Mouse (Mus musculus) frontal cortex, adult 2 months (tissue): Measurements from ENCODE around the gene Tbxas1. TPM values are rescaled to one million over a fixed set of nuclear protein-coding genes. Genes with fewer than 3 reads are reported as not detected.
A peak's percentile ranks its signal among the peaks of the same experiment; 100 is the strongest.

Source experiments
- DNase-seq, 2 experiments: peaks; one replicate each; pipeline ENCODE4 v3.0.0; 2022; ENCODE audit warnings: low spot score in 1 of 2; ENCODE audit errors: extremely low spot score in 1 of 2
- polyA plus RNA-seq: library from polyadenylated mRNA; depleted of rRNA; stranded (reverse); fragments of >200 nt; gene quantifications from 2 replicates; pipeline ENCODE4 v1.2.3, GENCODE M21; 2012

Tbxas1 gene
- polyA plus RNA-seq, 1 experiment = 2.4 TPM

- no peak for DNase-seq
Observed at GRCm38 (mm10) chr6:39030714-39031113, 155.5 kb downstream of the Tbxas1 start.

- no peak for DNase-seq
Observed at GRCm38 (mm10) chr6:39033676-39034075, 158.5 kb downstream of the Tbxas1 start.

GRCm38 (mm10) chr6:39035039-39035438 lies 159.8 kb downstream of the Tbxas1 start:
- DNase-seq = no peak

GRCm38 (mm10) chr6:39036204-39036603 lies 161.0 kb downstream of the Tbxas1 start:
- DNase-seq = no peak

- peak; percentile 15 to 67 for DNase-seq
Observed at GRCm38 (mm10) chr6:39040451-39040850, 165.2 kb downstream of the Tbxas1 start.

- no peak for DNase-seq
Observed at GRCm38 (mm10) chr6:39049141-39049540, 173.9 kb downstream of the Tbxas1 start.

- no peak for DNase-seq
Observed at GRCm38 (mm10) chr6:39050836-39051235, 175.6 kb downstream of the Tbxas1 start.

GRCm38 (mm10) chr6:39051799-39052556 lies 176.8 kb downstream of the Tbxas1 start:
- peak in 1 of 2 experiments; percentile 43 for DNase-seq

GRCm38 (mm10) chr6:39052636-39053035 lies 177.4 kb downstream of the Tbxas1 start:
- no peak for DNase-seq

GRCm38 (mm10) chr6:39054206-39054864 lies 179.1 kb downstream of the Tbxas1 start:
- DNase-seq = no peak

- DNase-seq = no peak
Observed at GRCm38 (mm10) chr6:39054878-39055508, 179.8 kb downstream of the Tbxas1 start.

GRCm38 (mm10) chr6:39055831-39056261 lies 180.6 kb downstream of the Tbxas1 start:
- DNase-seq = no peak

- no peak for DNase-seq
Observed at GRCm38 (mm10) chr6:39057161-39057560, 182.0 kb downstream of the Tbxas1 start.

- DNase-seq = no peak
Observed at GRCm38 (mm10) chr6:39058389-39058788, 183.2 kb downstream of the Tbxas1 start.

GRCm38 (mm10) chr6:39058936-39059335 lies 183.7 kb downstream of the Tbxas1 start:
- no peak for DNase-seq

GRCm38 (mm10) chr6:39059547-39060497 lies 184.6 kb downstream of the Tbxas1 start:
- no peak for DNase-seq

- no peak for DNase-seq
Observed at GRCm38 (mm10) chr6:39061180-39061579, 186.0 kb downstream of the Tbxas1 start.

- DNase-seq = no peak
Observed at GRCm38 (mm10) chr6:39063541-39063940, 188.3 kb downstream of the Tbxas1 start.

GRCm38 (mm10) chr6:39066935-39067578 lies 191.9 kb downstream of the Tbxas1 start:
- DNase-seq = peak; percentile 58 to 91

GRCm38 (mm10) chr6:39072664-39073063 lies 197.5 kb downstream of the Tbxas1 start:
- peak in 1 of 2 experiments; percentile 50 for DNase-seq
